In the genomic region with DNA sequence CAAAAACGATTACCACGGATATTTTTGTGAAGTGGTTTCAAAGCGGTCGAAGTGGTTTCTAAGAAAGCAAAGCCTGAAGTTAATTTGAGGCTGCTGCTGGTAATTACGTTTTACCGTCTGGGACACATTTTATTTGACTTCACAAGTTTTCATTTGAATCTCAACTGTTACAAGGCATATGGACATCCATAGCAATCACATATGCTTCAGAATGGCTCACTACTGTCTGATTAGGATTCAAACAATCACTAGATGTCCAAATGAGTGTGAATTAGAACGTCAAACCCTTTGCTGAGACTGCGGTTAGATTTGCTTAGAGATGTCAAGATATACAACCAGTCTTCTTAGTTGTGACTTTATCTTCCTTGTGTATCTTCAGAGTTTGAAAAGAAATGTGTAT, we compare ENCODE assay signal across 28 mouse cellular contexts.
DNase-seq lines count a peak whose midpoint lies in the region; ATAC-seq and TF ChIP-seq lines count a peak whose summit lies in the region.
"Had no signal": no experiment of that assay in that cellular context is flagged by ENCODE, and none has a peak within 500 bp of the region (broad histone marks: within the 10 kb centered on the region; RNA-seq: fewer than 3 reads in every experiment).

No protein-coding gene starts in this region.

- peak; percentile 33; the same call in 1 of the 2 replicates for ATAC-seq in forebrain, embryonic 13.5 days
- no peak for ATAC-seq in forebrain, embryonic 11.5 days (replicated peaks; ENCODE audit: low FRiP score)
- peak; percentile 65 for ATAC-seq in forebrain, postnatal 0 days
- no peak for ATAC-seq in forebrain, embryonic 12.5 days (ENCODE audit: low FRiP score)
- ATAC-seq: hindbrain, postnatal 0 days; inflammation-experienced regulatory T-cells, adult 6 months; intestine, embryonic 16.5 days; Patski had no signal

- 85% methylated on average over 8 of the region's 8 CpGs for WGBS in forebrain, embryonic 13.5 days
- 88% methylated on average over 8 of the region's 8 CpGs for WGBS in forebrain, embryonic 11.5 days
- 60% methylated on average over 8 of the region's 8 CpGs for WGBS in forebrain, postnatal 0 days
- WGBS in forebrain, embryonic 12.5 days, result 86% methylated on average over 8 of the region's 8 CpGs

- TF ChIP-seq CTCF in forebrain, postnatal 0 days (IDR thresholded peaks at IDR 0.05; ENCODE audit: low read depth), result no peak

- no peak overlapping the region for H3K9ac ChIP-seq in forebrain, embryonic 13.5 days
- H3K9ac ChIP-seq in forebrain, embryonic 11.5 days (ENCODE audit: low read length), result no peak overlapping the region
- no peak overlapping the region for H3K9ac ChIP-seq in forebrain, postnatal 0 days
- no peak overlapping the region for H3K9ac ChIP-seq in forebrain, embryonic 12.5 days
- H3K9ac ChIP-seq: embryonic facial prominence, embryonic 13.5 days; heart, embryonic 13.5 days; hindbrain, embryonic 14.5 days had no signal

- DNase-seq in forebrain, embryonic 11.5 days (ENCODE audit: low spot score), result no peak
- peak; percentile 41 for DNase-seq in forebrain, postnatal 0 days
- DNase-seq in telencephalon, adult 2 months (ENCODE audit: low read depth, low spot score), result peak; percentile 2
- DNase-seq in adrenal gland, postnatal 10 days, result no peak
- DNase-seq: adrenal gland, postnatal 14 days; B cell, adult 2 months; cerebellum, adult 11 months; cerebellum, adult 2 months; cerebellum, adult 9-11 months; cerebellum, postnatal 25 days; gastrocnemius, postnatal 25 days; heart, adult 18-20 months; heart, postnatal 14 days; heart, postnatal 4 days; kidney, adult 18-20 months; kidney, adult 9 months had no signal

- no peaks in the 10 kb centered on the region for H3K9me3 ChIP-seq in forebrain, embryonic 13.5 days (replicated peaks)
- no peaks in the 10 kb centered on the region for H3K9me3 ChIP-seq in forebrain, embryonic 11.5 days (ENCODE audit: control insufficient read depth, low read length)
- no peaks in the 10 kb centered on the region for H3K9me3 ChIP-seq in forebrain, postnatal 0 days (ENCODE audit: low read length)
- H3K9me3 ChIP-seq in forebrain, embryonic 12.5 days, result no peaks in the 10 kb centered on the region
- H3K9me3 ChIP-seq: embryonic facial prominence, embryonic 13.5 days; G1E; heart, embryonic 10.5 days; heart, embryonic 13.5 days had no signal

- H3K36me3 ChIP-seq in forebrain, embryonic 13.5 days (ENCODE audit: poor library complexity, severe bottlenecking), result no peaks in the 10 kb centered on the region
- H3K36me3 ChIP-seq in forebrain, embryonic 11.5 days (ENCODE audit: control insufficient read depth, insufficient read depth, low read length), result no peaks in the 10 kb centered on the region
- no peaks in the 10 kb centered on the region for H3K36me3 ChIP-seq in forebrain, postnatal 0 days (ENCODE audit: insufficient read depth)
- no peaks in the 10 kb centered on the region for H3K36me3 ChIP-seq in forebrain, embryonic 12.5 days (replicated peaks)
- H3K36me3 ChIP-seq: embryonic facial prominence, embryonic 13.5 days; G1E; heart, embryonic 10.5 days; heart, embryonic 13.5 days had no signal

- no peak overlapping the region for H3K4me3 ChIP-seq in forebrain, embryonic 13.5 days
- H3K4me3 ChIP-seq in forebrain, embryonic 11.5 days (ENCODE audit: low read depth, low read length), result no peak overlapping the region
- H3K4me3 ChIP-seq in forebrain, postnatal 0 days (ENCODE audit: low read depth, low read length), result no peak overlapping the region
- H3K4me3 ChIP-seq in forebrain, embryonic 12.5 days (replicated peaks), result no peak overlapping the region
- H3K4me3 ChIP-seq: embryonic facial prominence, embryonic 13.5 days; heart, embryonic 10.5 days; heart, embryonic 13.5 days had no signal

- H3K4me1 ChIP-seq in forebrain, embryonic 13.5 days, result no peaks in the 10 kb centered on the region
- no peaks in the 10 kb centered on the region for H3K4me1 ChIP-seq in forebrain, embryonic 11.5 days (replicated peaks; ENCODE audit: control insufficient read depth, insufficient read depth, low read length)
- H3K4me1 ChIP-seq in forebrain, postnatal 0 days (ENCODE audit: insufficient read depth), result no peaks in the 10 kb centered on the region
- H3K4me1 ChIP-seq in forebrain, embryonic 12.5 days, result no peaks in the 10 kb centered on the region
- H3K4me1 ChIP-seq: embryonic facial prominence, embryonic 13.5 days; heart, embryonic 10.5 days; heart, embryonic 13.5 days had no signal

- H3K27me3 ChIP-seq in forebrain, embryonic 13.5 days, result no peaks in the 10 kb centered on the region
- H3K27me3 ChIP-seq in forebrain, embryonic 11.5 days (ENCODE audit: control insufficient read depth, insufficient read depth, low read length), result no peaks in the 10 kb centered on the region
- H3K27me3 ChIP-seq in forebrain, postnatal 0 days (ENCODE audit: insufficient read depth, low read length), result no peaks in the 10 kb centered on the region
- H3K27me3 ChIP-seq in forebrain, embryonic 12.5 days, result no peaks in the 10 kb centered on the region
- H3K27me3 ChIP-seq: CH12.LX; embryonic facial prominence, embryonic 13.5 days; heart, embryonic 13.5 days; Patski had no signal

- no peak overlapping the region for H3K27ac ChIP-seq in forebrain, embryonic 13.5 days
- H3K27ac ChIP-seq in forebrain, embryonic 11.5 days (ENCODE audit: low read depth, low read length), result no peak overlapping the region
- no peak overlapping the region for H3K27ac ChIP-seq in forebrain, postnatal 0 days (ENCODE audit: low read depth, low read length)
- no peak overlapping the region for H3K27ac ChIP-seq in forebrain, embryonic 12.5 days
- H3K27ac ChIP-seq: embryonic facial prominence, embryonic 13.5 days; heart, embryonic 10.5 days; heart, embryonic 13.5 days; hindbrain, embryonic 14.5 days; hindbrain, postnatal 0 days had no signal

- H3K4me2 ChIP-seq in forebrain, embryonic 13.5 days, result no peak overlapping the region
- no peak overlapping the region for H3K4me2 ChIP-seq in forebrain, embryonic 11.5 days (ENCODE audit: low read depth, low read length, severe bottlenecking)
- no peak overlapping the region for H3K4me2 ChIP-seq in forebrain, postnatal 0 days (ENCODE audit: low read depth)
- H3K4me2 ChIP-seq in forebrain, embryonic 12.5 days, result no peak overlapping the region
- H3K4me2 ChIP-seq: embryonic facial prominence, embryonic 13.5 days; heart, embryonic 13.5 days; hindbrain, embryonic 14.5 days had no signal

Comparison
In these comparisons a context has a peak if more than half of its experiments do, and no peak if none do; other contexts are left out.
1. ATAC-seq: peak in forebrain, embryonic 13.5 days (single experiment) and forebrain, postnatal 0 days (single experiment); none in forebrain, embryonic 11.5 days (single experiment) and forebrain, embryonic 12.5 days (single experiment).
2. DNase-seq: peak in forebrain, postnatal 0 days (single experiment) and telencephalon, adult 2 months (single experiment); none in forebrain, embryonic 11.5 days (single experiment) and adrenal gland, postnatal 10 days (single experiment).